Mouse (Mus musculus) neural tube, embryonic 12.5 days (tissue): ENCODE results near the gene Pde2a. TPM values are rescaled to one million over a fixed set of nuclear protein-coding genes. Genes with fewer than 3 reads are reported as not detected.

Source experiments
- ATAC-seq: fragments of 200-750 bp; cut with Nextera tagmentation; 2 replicates; pipeline ENCODE4 v1.8.0; 2017; ENCODE audit warnings: low read depth, mild to moderate bottlenecking, moderate TSS enrichment, moderate library complexity; ENCODE audit not compliant: low FRiP score
- H3K27ac ChIP-seq: fragments of 300-500 bp; sonication (generic); 2 replicates; pipeline ENCODE4 v1.5.1; 2016
- H3K27me3 ChIP-seq: fragments of 300-500 bp; sonication (generic); replicated peaks from 2 replicates; pipeline ENCODE4 v1.6.1; 2016; ENCODE audit warnings: mild to moderate bottlenecking
- H3K36me3 ChIP-seq: fragments of 300-500 bp; sonication (generic); 2 replicates; pipeline ENCODE4 v1.6.1; 2016; ENCODE audit warnings: mild to moderate bottlenecking
- H3K4me1 ChIP-seq: fragments of 300-500 bp; sonication (generic); 2 replicates; pipeline ENCODE4 v1.6.1; 2016
- H3K4me2 ChIP-seq: fragments of 300-500 bp; sonication (generic); replicated peaks from 2 replicates; pipeline ENCODE4 v1.6.1; 2016; ENCODE audit warnings: mild to moderate bottlenecking
- H3K4me3 ChIP-seq: fragments of 300-500 bp; sonication (generic); 2 replicates; pipeline ENCODE4 v1.5.1; 2016
- H3K9ac ChIP-seq: fragments of 300-500 bp; sonication (generic); 2 replicates; pipeline ENCODE4 v1.6.1; 2016; ENCODE audit warnings: mild to moderate bottlenecking
- H3K9me3 ChIP-seq: fragments of 300-500 bp; sonication (generic); 2 replicates; pipeline ENCODE4 v1.6.1; 2016; ENCODE audit warnings: mild to moderate bottlenecking
- WGBS: fragments of 180-500 bp; shearing (Covaris S2); methylation state at CpG from one replicate; pipeline ENCODE4 v1.1.7; 2016; 5-methylcytosine and 5-hydroxymethylcytosine counted together
- polyA plus RNA-seq: library from polyadenylated mRNA; unstranded; fragments of >200 nt; fragmentation: Nextera tagmentation; extraction: Ambion mirVana; gene quantifications from 2 replicates; pipeline ENCODE4 v1.2.1, GENCODE M21; 2016

Gene Pde2a
- polyA plus RNA-seq: 30.7 and 40.0 TPM in 2 replicates

- Histone ChIP-seq H3K9ac (peak within 1 kb of the TSS; percentile 21; the same call in 1 of the 2 replicates), H3K27ac (no peak within 1 kb of the TSS), H3K9me3 (no peaks in the 10 kb centered on the region), H3K27me3 (peaks cover 37% of the 10 kb centered on the region), H3K4me3 (peak within 1 kb of the TSS; percentile 15; the same call in 1 of the 2 replicates), H3K36me3 (no peaks in the 10 kb centered on the region), H3K4me1 (0 out of 2 replicates have a peak, but pooled peaks cover 3% of the 10 kb centered on the region), H3K4me2 (peak within 1 kb of the TSS; percentile 49)
- no peak for ATAC-seq
- 15% methylated on average over 6 of the region's 6 CpGs for WGBS
Measured at GRCm38 (mm10) chr7:101421529-101421928, at the start of gene Pde2a. Pde2a (plus strand) TSS chr7:101421691.

GRCm38 (mm10) chr7:101373082-101373481 lies 48.4 kb upstream of the Pde2a start:
- 82% methylated on average over 26 of the region's 26 CpGs for WGBS
- ATAC-seq: no peak
- H3K9me3 ChIP-seq: no peaks in the 10 kb centered on the region

GRCm38 (mm10) chr7:101374155-101374554 lies 47.3 kb upstream of the Pde2a start:
- Histone ChIP-seq H3K4me3 (no peak overlapping the region), H3K4me2 (no peak overlapping the region), H3K9ac (no peak overlapping the region), H3K9me3 (no peaks in the 10 kb centered on the region), H3K4me1 (peaks cover 4% of the 10 kb centered on the region; the same call in 1 of the 2 replicates), H3K27ac (no peak overlapping the region), H3K27me3 (no peaks in the 10 kb centered on the region), H3K36me3 (no peaks in the 10 kb centered on the region)
- peak; percentile 72; the same call in 1 of the 2 replicates for ATAC-seq

More at GRCm38 (mm10) chr7:101373082-101373481, 48.4 kb upstream of the Pde2a start:
- H3K4me1 ChIP-seq: peaks cover 3% of the 10 kb centered on the region; the same call in 1 of the 2 replicates
- no peak overlapping the region; the same call in 1 of the 2 replicates for H3K4me3 ChIP-seq
- H3K36me3 ChIP-seq: no peaks in the 10 kb centered on the region
- no peak overlapping the region for H3K4me2 ChIP-seq
- no peaks in the 10 kb centered on the region for H3K27me3 ChIP-seq
- no peak overlapping the region for H3K9ac ChIP-seq
- H3K27ac ChIP-seq: no peak overlapping the region

GRCm38 (mm10) chr7:101376701-101377340 lies 44.7 kb upstream of the Pde2a start:
- H3K27ac ChIP-seq: no peak overlapping the region
- H3K27me3 ChIP-seq: no peaks in the 10 kb centered on the region
- H3K9ac ChIP-seq: no peak overlapping the region
- H3K4me2 ChIP-seq: no peak overlapping the region
- no peak overlapping the region for H3K4me3 ChIP-seq
- no peaks in the 10 kb centered on the region for H3K36me3 ChIP-seq
- H3K4me1 ChIP-seq: peaks cover 4% of the 10 kb centered on the region; the same call in 1 of the 2 replicates
- WGBS: 59% methylated on average over 10 of the region's 10 CpGs
- no peaks in the 10 kb centered on the region for H3K9me3 ChIP-seq
- ATAC-seq: no peak

GRCm38 (mm10) chr7:101377741-101378262 lies 43.7 kb upstream of the Pde2a start:
- peaks cover 4% of the 10 kb centered on the region; the same call in 1 of the 2 replicates for H3K4me1 ChIP-seq
- WGBS: 28% methylated on average over 7 of the region's 7 CpGs
- H3K27me3 ChIP-seq: no peaks in the 10 kb centered on the region
- H3K4me2 ChIP-seq: no peak overlapping the region
- no peak for ATAC-seq
- H3K4me3 ChIP-seq: no peak overlapping the region
- no peak overlapping the region for H3K27ac ChIP-seq
- H3K36me3 ChIP-seq: no peaks in the 10 kb centered on the region
- H3K9me3 ChIP-seq: no peaks in the 10 kb centered on the region
- H3K9ac ChIP-seq: no peak overlapping the region

GRCm38 (mm10) chr7:101378285-101378684 lies 43.2 kb upstream of the Pde2a start:
- Histone ChIP-seq H3K9me3 (no peaks in the 10 kb centered on the region), H3K4me1 (peaks cover 4% of the 10 kb centered on the region; the same call in 1 of the 2 replicates), H3K9ac (no peak overlapping the region), H3K4me2 (no peak overlapping the region), H3K36me3 (no peaks in the 10 kb centered on the region), H3K4me3 (no peak overlapping the region), H3K27ac (no peak overlapping the region), H3K27me3 (no peaks in the 10 kb centered on the region)
- 68% methylated on average over 3 of the region's 3 CpGs for WGBS
- ATAC-seq: no peak

- WGBS: 73% methylated on average over 5 of the region's 5 CpGs
- Histone ChIP-seq H3K4me1 (peaks cover 4% of the 10 kb centered on the region; the same call in 1 of the 2 replicates), H3K36me3 (no peaks in the 10 kb centered on the region), H3K9me3 (no peaks in the 10 kb centered on the region), H3K27ac (no peak overlapping the region), H3K27me3 (no peaks in the 10 kb centered on the region), H3K9ac (0 out of 2 replicates have a peak overlapping the region, but pooled peaks have one; percentile 9), H3K4me3 (no peak overlapping the region), H3K4me2 (0 out of 2 replicates have a peak overlapping the region, but pooled peaks have one; percentile 1)
- ATAC-seq: no peak
Measured at GRCm38 (mm10) chr7:101378796-101379465, 42.6 kb upstream of the Pde2a start.

- no peak overlapping the region for H3K4me3 ChIP-seq
- H3K9me3 ChIP-seq: no peaks in the 10 kb centered on the region
- H3K4me1 ChIP-seq: peaks cover 5% of the 10 kb centered on the region; the same call in 1 of the 2 replicates
- no peak overlapping the region for H3K4me2 ChIP-seq
- 67% methylated on average over 2 of the region's 2 CpGs for WGBS
- ATAC-seq: no peak
- H3K9ac ChIP-seq: no peak overlapping the region
- no peaks in the 10 kb centered on the region for H3K27me3 ChIP-seq
- H3K36me3 ChIP-seq: no peaks in the 10 kb centered on the region
- H3K27ac ChIP-seq: no peak overlapping the region
Measured at GRCm38 (mm10) chr7:101379732-101380131, 41.8 kb upstream of the Pde2a start.

- Histone ChIP-seq H3K9me3 (no peaks in the 10 kb centered on the region), H3K4me3 (no peak overlapping the region), H3K4me2 (no peak overlapping the region), H3K36me3 (no peaks in the 10 kb centered on the region), H3K9ac (no peak overlapping the region), H3K4me1 (peaks cover 12% of the 10 kb centered on the region; the same call in 1 of the 2 replicates), H3K27ac (no peak overlapping the region), H3K27me3 (no peaks in the 10 kb centered on the region)
- no peak for ATAC-seq
- WGBS: 88% methylated on average over 6 of the region's 6 CpGs
Measured at GRCm38 (mm10) chr7:101381512-101381911, 40.0 kb upstream of the Pde2a start.

- no peaks in the 10 kb centered on the region for H3K9me3 ChIP-seq
- no peak overlapping the region for H3K4me2 ChIP-seq
- H3K36me3 ChIP-seq: no peaks in the 10 kb centered on the region
- no peaks in the 10 kb centered on the region for H3K27me3 ChIP-seq
- ATAC-seq: no peak
- no peak overlapping the region for H3K9ac ChIP-seq
- no peak overlapping the region for H3K27ac ChIP-seq
- H3K4me3 ChIP-seq: no peak overlapping the region
- peaks cover 12% of the 10 kb centered on the region; the same call in 1 of the 2 replicates for H3K4me1 ChIP-seq
- WGBS: 59% methylated on average over 8 of the region's 8 CpGs
Measured at GRCm38 (mm10) chr7:101382378-101382777, 39.1 kb upstream of the Pde2a start.

- H3K36me3 ChIP-seq: no peaks in the 10 kb centered on the region
- H3K4me1 ChIP-seq: 0 out of 2 replicates have a peak, but pooled peaks cover 7% of the 10 kb centered on the region
- 75% methylated on average over 3 of the region's 3 CpGs for WGBS
- H3K4me3 ChIP-seq: no peak overlapping the region
- no peak overlapping the region for H3K27ac ChIP-seq
- no peaks in the 10 kb centered on the region for H3K27me3 ChIP-seq
- ATAC-seq: no peak
- no peaks in the 10 kb centered on the region for H3K9me3 ChIP-seq
- H3K9ac ChIP-seq: no peak overlapping the region
- H3K4me2 ChIP-seq: no peak overlapping the region
Measured at GRCm38 (mm10) chr7:101383756-101384155, 37.7 kb upstream of the Pde2a start.

GRCm38 (mm10) chr7:101384931-101385330 lies 36.6 kb upstream of the Pde2a start:
- H3K9ac ChIP-seq: no peak overlapping the region
- 58% methylated on average over 10 of the region's 10 CpGs for WGBS
- H3K4me3 ChIP-seq: no peak overlapping the region
- no peaks in the 10 kb centered on the region for H3K36me3 ChIP-seq
- H3K27ac ChIP-seq: no peak overlapping the region
- ATAC-seq: no peak
- no peaks in the 10 kb centered on the region for H3K27me3 ChIP-seq
- H3K4me1 ChIP-seq: 0 out of 2 replicates have a peak, but pooled peaks cover 7% of the 10 kb centered on the region
- no peaks in the 10 kb centered on the region for H3K9me3 ChIP-seq
- H3K4me2 ChIP-seq: no peak overlapping the region
